In genomic region chr13:60105286-60105685, GRCm38 (mm10) we compare ENCODE assay signal across 15 mouse cellular contexts.
DNase-seq lines count a peak whose midpoint lies in the region; ATAC-seq and TF ChIP-seq lines count a peak whose summit lies in the region.
"Had no signal": no experiment of that assay in that cellular context is flagged by ENCODE, and none has a peak within 500 bp of the region (broad histone marks: within the 10 kb centered on the region; RNA-seq: fewer than 3 reads in every experiment).

No protein-coding gene starts in this region.

- H3K9me3 ChIP-seq in hindbrain, postnatal 0 days (ENCODE audit: low read length) = no peaks in the 10 kb centered on the region
- H3K9me3 ChIP-seq in hindbrain, embryonic 10.5 days = peaks cover 3% of the 10 kb centered on the region; the same call in 1 of the 2 replicates
- H3K9me3 ChIP-seq: hindbrain, embryonic 13.5 days had no signal

- no peaks in the 10 kb centered on the region for H3K27me3 ChIP-seq in hindbrain, postnatal 0 days (ENCODE audit: insufficient read depth, low read length)
- H3K27me3 ChIP-seq in hindbrain, embryonic 10.5 days (ENCODE audit: insufficient read depth, poor library complexity, severe bottlenecking) = no peaks in the 10 kb centered on the region
- H3K27me3 ChIP-seq: limb, embryonic 12.5 days had no signal

- no peak overlapping the region for H3K4me3 ChIP-seq in hindbrain, postnatal 0 days (ENCODE audit: low read length)
- no peak overlapping the region for H3K4me3 ChIP-seq in hindbrain, embryonic 10.5 days
- H3K4me3 ChIP-seq: heart, adult 2 months; hindbrain, embryonic 13.5 days; limb, embryonic 12.5 days had no signal

- WGBS in hindbrain, postnatal 0 days = 75% methylated on average over 9 of the region's 9 CpGs
- 91% methylated on average over 9 of the region's 9 CpGs for WGBS in hindbrain, embryonic 10.5 days

- TF ChIP-seq CTCF in hindbrain, postnatal 0 days (IDR thresholded peaks at IDR 0.05; ENCODE audit: low read depth) = no peak

- ATAC-seq in hindbrain, postnatal 0 days = peak; percentile 65; the same call in 1 of the 2 replicates

- H3K36me3 ChIP-seq in hindbrain, postnatal 0 days (ENCODE audit: insufficient read depth, low read length) = no peaks in the 10 kb centered on the region
- no peaks in the 10 kb centered on the region for H3K36me3 ChIP-seq in hindbrain, embryonic 10.5 days
- H3K36me3 ChIP-seq: hindbrain, embryonic 13.5 days; limb, embryonic 12.5 days had no signal

- DNase-seq in cerebellum, adult 11-12 months = peak; percentile 16
- no peak for DNase-seq in cerebellum, postnatal 14 days
- peak; percentile 34 for DNase-seq in hindbrain, postnatal 0 days (ENCODE audit: low spot score)
- DNase-seq in hindbrain, embryonic 10.5 days (ENCODE audit: low spot score) = no peak
- DNase-seq in layer of hippocampus, postnatal 36 days = peak; percentile 31 to 42
- peak; percentile 21 for DNase-seq in right cerebral cortex, postnatal 14 days
- DNase-seq in ovary, postnatal 10 days (ENCODE audit: low spot score) = no peak
- no peak for DNase-seq in gastrocnemius, postnatal 25 days
- DNase-seq: heart, adult 2 months; kidney, adult 9 months; lung, postnatal 14 days; spleen, adult 18-20 months; thymus, adult 18-20 months had no signal

- no peak overlapping the region for H3K4me2 ChIP-seq in hindbrain, postnatal 0 days (ENCODE audit: low read depth, low read length)
- H3K4me2 ChIP-seq: hindbrain, embryonic 13.5 days; limb, embryonic 12.5 days had no signal

- peaks cover 3% of the 10 kb centered on the region; the same call in 1 of the 2 replicates for H3K4me1 ChIP-seq in hindbrain, postnatal 0 days (ENCODE audit: insufficient read depth, low read length)
- H3K4me1 ChIP-seq in hindbrain, embryonic 10.5 days (replicated peaks) = peaks cover 29% of the 10 kb centered on the region

- H3K27ac ChIP-seq in hindbrain, postnatal 0 days = no peak overlapping the region
- H3K27ac ChIP-seq in hindbrain, embryonic 10.5 days = no peak overlapping the region
- H3K27ac ChIP-seq: heart, adult 2 months; hindbrain, embryonic 13.5 days; limb, embryonic 12.5 days had no signal

- H3K9ac ChIP-seq in hindbrain, postnatal 0 days (replicated peaks; ENCODE audit: low read length) = no peak overlapping the region
- H3K9ac ChIP-seq: hindbrain, embryonic 13.5 days; limb, embryonic 12.5 days had no signal

Comparison
In these comparisons a context has a peak if more than half of its experiments do, and no peak if none do; other contexts are left out.
1. DNase-seq: peak in cerebellum, adult 11-12 months (single experiment), hindbrain, postnatal 0 days (single experiment), layer of hippocampus, postnatal 36 days (2 of 2) and right cerebral cortex, postnatal 14 days (single experiment); none in cerebellum, postnatal 14 days (0 of 2), hindbrain, embryonic 10.5 days (single experiment), ovary, postnatal 10 days (single experiment) and gastrocnemius, postnatal 25 days (single experiment).